Mouse (Mus musculus) bone marrow macrophage, adult 2 months (primary cell): ENCODE measurements around the gene Aqp3.

Experiments used
- CTCF ChIP-seq: IDR thresholded peaks from 2 replicates; pipeline ENCODE4 v1.5.1; 2012; ENCODE audit warnings: low read depth, mild to moderate bottlenecking, low read length, moderate library complexity
- POLR2A ChIP-seq: IDR thresholded peaks from 2 replicates; pipeline ENCODE4 v1.6.1; 2012; ENCODE audit warnings: mild to moderate bottlenecking, low read depth, low read length, borderline replicate concordance

DNA sequence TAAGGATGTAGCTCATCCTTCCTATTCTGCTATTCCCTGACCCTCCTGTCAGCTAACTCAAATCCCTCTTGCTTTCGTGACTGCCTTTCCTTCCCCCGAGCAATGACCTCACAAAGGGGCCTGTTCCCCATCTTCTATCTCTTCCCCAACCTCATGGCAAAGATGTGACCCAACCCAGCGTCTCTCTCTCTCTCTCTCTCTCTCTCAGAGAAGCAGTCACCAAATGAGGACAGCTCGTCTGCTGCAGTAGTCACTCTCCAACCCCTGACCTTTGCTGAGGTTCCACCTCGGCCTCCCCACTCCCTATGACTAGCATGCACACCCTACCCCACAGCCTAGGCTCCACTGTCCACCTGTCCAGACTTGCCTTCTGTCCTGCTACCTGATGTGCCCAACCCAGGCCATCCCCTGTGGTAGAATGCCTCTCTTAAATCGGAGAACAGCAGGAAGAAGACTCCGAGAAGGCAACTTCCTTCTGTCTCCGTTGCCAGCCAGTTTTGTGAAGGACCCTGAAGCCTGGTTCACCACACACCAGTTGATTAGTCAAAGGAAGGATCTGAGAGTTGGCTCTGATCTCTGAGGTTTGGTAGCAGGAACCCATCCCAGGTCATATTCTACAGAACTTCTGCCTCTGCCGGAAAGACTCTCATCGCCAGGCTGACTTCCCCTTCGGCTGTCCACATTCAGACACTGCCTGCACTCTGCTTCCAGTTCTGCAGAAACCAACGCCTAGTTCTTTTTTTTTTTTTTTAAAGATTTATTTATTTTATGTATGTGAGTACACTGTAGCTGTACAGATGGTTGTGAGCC, 24.8 kb downstream of the Aqp3 start:
- TF ChIP-seq CTCF (no peak), POLR2A (no peak)
